In the genomic region with DNA sequence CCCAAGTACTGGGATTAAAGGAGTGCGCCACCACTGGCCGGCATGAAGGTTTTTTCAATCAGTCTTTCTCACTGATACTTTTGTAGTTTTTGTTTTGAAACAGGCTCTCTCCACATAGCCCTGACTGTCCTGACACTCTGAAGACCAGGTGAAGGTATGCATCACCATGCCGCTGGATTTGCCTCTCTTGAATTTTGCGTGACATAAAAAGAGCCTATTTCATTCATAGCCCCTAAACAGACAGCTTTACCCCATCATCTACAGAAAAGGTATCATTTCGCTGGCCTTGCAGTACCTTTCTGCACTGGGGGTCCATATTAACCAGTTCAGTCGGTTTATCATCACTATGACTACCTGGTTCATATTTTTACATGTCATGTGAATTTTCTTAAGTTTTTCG, we compare ENCODE assay signal across 9 mouse cellular contexts. TPM values are rescaled to one million over a fixed set of nuclear protein-coding genes. Genes with fewer than 3 reads are reported as not detected.
DNase-seq lines count a peak whose midpoint lies in the region; ATAC-seq and TF ChIP-seq lines count a peak whose summit lies in the region.
"Had no signal": no experiment of that assay in that cellular context is flagged by ENCODE, and none has a peak within 500 bp of the region (broad histone marks: within the 10 kb centered on the region; RNA-seq: fewer than 3 reads in every experiment).

No protein-coding gene starts in this region.

- no peak for TF ChIP-seq POLR2A in MEL (IDR thresholded peaks at IDR 0.05; ENCODE audit: control insufficient read depth in 1 of 2, insufficient read depth in 1 of 2, low read depth in 1 of 2, low read length in 2 of 2, poor library complexity in 1 of 2)

- no peak for TF ChIP-seq RAD21 in MEL (IDR thresholded peaks at IDR 0.05; ENCODE audit: low read depth, low read length)

- H3K36me3 ChIP-seq in heart, embryonic 12.5 days = peaks cover 14% of the 10 kb centered on the region
- H3K36me3 ChIP-seq in MEL (ENCODE audit: control insufficient read depth in 1 of 2, insufficient read depth in 2 of 2, low read length in 2 of 2) = peaks cover 15 to 17% of the 10 kb centered on the region in 2 experiments
- peaks cover 11% of the 10 kb centered on the region for H3K36me3 ChIP-seq in forebrain, embryonic 12.5 days (replicated peaks)
- H3K36me3 ChIP-seq in limb, embryonic 10.5 days = peaks cover 24% of the 10 kb centered on the region
- peaks cover 3% of the 10 kb centered on the region for H3K36me3 ChIP-seq in midbrain, embryonic 11.5 days (ENCODE audit: control insufficient read depth, insufficient read depth, low read length)

- no peaks in the 10 kb centered on the region for H3K9me3 ChIP-seq in heart, embryonic 12.5 days (replicated peaks)
- H3K9me3 ChIP-seq in MEL (replicated peaks; ENCODE audit: insufficient read depth, low read length) = no peaks in the 10 kb centered on the region
- H3K9me3 ChIP-seq in forebrain, embryonic 12.5 days = no peaks in the 10 kb centered on the region
- H3K9me3 ChIP-seq in limb, embryonic 10.5 days (replicated peaks) = no peaks in the 10 kb centered on the region
- H3K9me3 ChIP-seq in midbrain, embryonic 11.5 days (ENCODE audit: control insufficient read depth, low read length) = no peaks in the 10 kb centered on the region

- peak in 2 of 3 experiments; percentile 23 to 29; a peak in 3 of 6 replicates for TF ChIP-seq CTCF in MEL (IDR thresholded peaks at IDR 0.05 in 2 of 3, conservative IDR thresholded peaks at IDR 0.05 in 1 of 3; ENCODE audit: control insufficient read depth in 1 of 3, insufficient read depth in 1 of 3, low read depth in 2 of 3, low read length in 3 of 3, poor library complexity in 1 of 3, severe bottlenecking in 1 of 3)

- H3K79me2 ChIP-seq in MEL (ENCODE audit: control insufficient read depth, insufficient read depth, low read length, poor library complexity) = peaks cover 28% of the 10 kb centered on the region

- ATAC-seq in heart, embryonic 12.5 days (ENCODE audit: insufficient number of reproducible peaks, low FRiP score) = no peak; the same call in 1 of the 2 replicates
- peak; percentile 41 for ATAC-seq in forebrain, embryonic 12.5 days (ENCODE audit: low FRiP score)
- peak; percentile 60 for ATAC-seq in midbrain, embryonic 11.5 days (ENCODE audit: low FRiP score)
- no peak for ATAC-seq in monocyte, adult 5-6 weeks (replicated peaks; ENCODE audit: insufficient number of reproducible peaks, low FRiP score, low TSS enrichment, poor library complexity, severe bottlenecking)

- H3K4me1 ChIP-seq in heart, embryonic 12.5 days (replicated peaks) = peaks cover 11% of the 10 kb centered on the region
- peaks cover 6 to 8% of the 10 kb centered on the region in 2 experiments; a peak in 3 of 4 replicates for H3K4me1 ChIP-seq in MEL (ENCODE audit: control insufficient read depth in 1 of 2, insufficient read depth in 2 of 2, low read length in 2 of 2)
- peaks cover 17% of the 10 kb centered on the region for H3K4me1 ChIP-seq in forebrain, embryonic 12.5 days
- H3K4me1 ChIP-seq in limb, embryonic 10.5 days = peaks cover 15% of the 10 kb centered on the region
- H3K4me1 ChIP-seq in midbrain, embryonic 11.5 days (ENCODE audit: control insufficient read depth, insufficient read depth, low read length) = peaks cover 15% of the 10 kb centered on the region

- H3K4me2 ChIP-seq in heart, embryonic 12.5 days = peak overlapping the region; percentile 77
- H3K4me2 ChIP-seq in forebrain, embryonic 12.5 days = peak overlapping the region; percentile 50
- H3K4me2 ChIP-seq in midbrain, embryonic 11.5 days = peak overlapping the region; percentile 54

- TF ChIP-seq EP300 in MEL (IDR thresholded peaks at IDR 0.05; ENCODE audit: low read depth in 1 of 2, low read length in 2 of 2) = no peak

- peak overlapping the region; percentile 60; the same call in 1 of the 2 replicates for H3K9ac ChIP-seq in heart, embryonic 12.5 days
- peak overlapping the region; percentile 61 for H3K9ac ChIP-seq in MEL (ENCODE audit: control insufficient read depth, low read depth, low read length, poor library complexity, severe bottlenecking)
- peak overlapping the region; percentile 42 for H3K9ac ChIP-seq in forebrain, embryonic 12.5 days
- H3K9ac ChIP-seq in midbrain, embryonic 11.5 days (ENCODE audit: low read length) = peak overlapping the region; percentile 86

- peak overlapping the region; percentile 70 for H3K4me3 ChIP-seq in heart, embryonic 12.5 days
- H3K4me3 ChIP-seq in MEL (ENCODE audit: control insufficient read depth in 1 of 2, insufficient read depth in 1 of 2, low read depth in 2 of 2, low read length in 2 of 2) = peak overlapping the region; percentile 49 to 78
- peak overlapping the region; percentile 83 for H3K4me3 ChIP-seq in forebrain, embryonic 12.5 days (replicated peaks)
- H3K4me3 ChIP-seq in limb, embryonic 10.5 days = peak overlapping the region; percentile 91
- H3K4me3 ChIP-seq in midbrain, embryonic 11.5 days (ENCODE audit: low read depth, low read length) = peak overlapping the region; percentile 79

- peak overlapping the region; percentile 28; the same call in 1 of the 2 replicates for H3K27ac ChIP-seq in heart, embryonic 12.5 days (ENCODE audit: poor library complexity, severe bottlenecking)
- peak overlapping the region; percentile 26; the same call in 1 of the 2 replicates for H3K27ac ChIP-seq in MEL (ENCODE audit: control insufficient read depth, low read depth, low read length)
- no peak overlapping the region; the same call in 1 of the 2 replicates for H3K27ac ChIP-seq in forebrain, embryonic 12.5 days
- H3K27ac ChIP-seq in limb, embryonic 10.5 days = peak overlapping the region; percentile 95
- no peak overlapping the region for H3K27ac ChIP-seq in midbrain, embryonic 11.5 days (ENCODE audit: low read depth, low read length)

- 9% methylated on average over 7 of the region's 7 CpGs for whole genome bisulfite sequencing in heart, embryonic 12.5 days
- WGBS in forebrain, embryonic 12.5 days = 9% methylated on average over 7 of the region's 7 CpGs
- WGBS in limb, embryonic 10.5 days = 11% methylated on average over 7 of the region's 7 CpGs
- 11% methylated on average over 7 of the region's 7 CpGs for WGBS in midbrain, embryonic 11.5 days

- no peak for DNase-seq in heart, postnatal 4 days
- DNase-seq in MEL (ENCODE audit: low read depth, low spot score) = peak; percentile 46
- no peak for DNase-seq in limb, embryonic 10.5 days (ENCODE audit: low spot score)
- DNase-seq in midbrain, embryonic 11.5 days (ENCODE audit: low spot score, missing footprints) = no peak
- no peak for DNase-seq in gastrocnemius, postnatal 10 days

- no peaks in the 10 kb centered on the region for H3K27me3 ChIP-seq in heart, embryonic 12.5 days (replicated peaks)
- peaks cover 2 to 3% of the 10 kb centered on the region in 2 experiments; a peak in 2 of 4 replicates for H3K27me3 ChIP-seq in MEL (ENCODE audit: control insufficient read depth in 1 of 2, insufficient read depth in 2 of 2, low read length in 2 of 2)
- H3K27me3 ChIP-seq in forebrain, embryonic 12.5 days = no peaks in the 10 kb centered on the region
- no peaks in the 10 kb centered on the region for H3K27me3 ChIP-seq in limb, embryonic 10.5 days (ENCODE audit: low read depth, poor library complexity, severe bottlenecking)
- H3K27me3 ChIP-seq in midbrain, embryonic 11.5 days (ENCODE audit: control insufficient read depth, insufficient read depth, low read length) = no peaks in the 10 kb centered on the region

RNA-seq across cellular contexts. Expression of a gene that starts 0.4 kb away (rescaled TPM):
- 18.6 and 19.4 TPM in 2 replicates for polyA plus RNA-seq in heart, embryonic 12.5 days (2016; fragmentation: Nextera tagmentation; extraction: Ambion mirVana)
- 10 to 100 TPM; 77.1 to 91.9 TPM for total RNA-seq in heart, postnatal 4 days (2021)
- total RNA-seq in MEL (2012; rRNA removed) = 201 and 226 TPM in 2 replicates
- polyA plus RNA-seq in MEL (2012; ENCODE audit: insufficient read depth in 1 of 2, insufficient read length in 2 of 2, low read depth in 1 of 2, low replicate concordance in 2 of 2, missing spikeins in 1 of 2) = 10 to 100 TPM in 1 of 2 experiments, not detected in 1; 13.7 TPM
- 24.7 and 28.8 TPM in 2 replicates for polyA plus RNA-seq in forebrain, embryonic 12.5 days (2016; fragmentation: Nextera tagmentation; extraction: Ambion mirVana)
- 25.2 and 34.5 TPM in 2 replicates for polyA plus RNA-seq in limb, embryonic 10.5 days (2016; fragmentation: Nextera tagmentation; extraction: Ambion mirVana)
- 23.6 and 27.9 TPM in 2 replicates for polyA plus RNA-seq in midbrain, embryonic 11.5 days (2014; fragmentation: Nextera tagmentation; extraction: Ambion mirVana)
- total RNA-seq in gastrocnemius, postnatal 10 days (2021) = 10 to 100 TPM; 54.2 to 56.0 TPM
- 24.4 to 33.4 TPM (median 31.7 TPM) in 3 replicates for total RNA-seq in monocyte, adult 5-6 weeks (2017)

RNA-seq across cellular contexts. Expression of a gene that starts 28.4 kb away (rescaled TPM):
- 31.7 and 33.9 TPM in 2 replicates for polyA plus RNA-seq in heart, embryonic 12.5 days (2016; fragmentation: Nextera tagmentation; extraction: Ambion mirVana)
- total RNA-seq in heart, postnatal 4 days (2021) = 10 to 100 TPM in 1 of 2 experiments, 1 to 10 TPM in 1; 9.0 to 10.9 TPM
- total RNA-seq in MEL (2012; rRNA removed) = 20.1 and 20.2 TPM in 2 replicates
- polyA plus RNA-seq in MEL (2012; ENCODE audit: insufficient read depth in 1 of 2, insufficient read length in 2 of 2, low read depth in 1 of 2, low replicate concordance in 2 of 2, missing spikeins in 1 of 2) = 10 to 100 TPM in 1 of 2 experiments, not detected in 1; 29.7 TPM
- 50.2 and 52.4 TPM in 2 replicates for polyA plus RNA-seq in forebrain, embryonic 12.5 days (2016; fragmentation: Nextera tagmentation; extraction: Ambion mirVana)
- polyA plus RNA-seq in limb, embryonic 10.5 days (2016; fragmentation: Nextera tagmentation; extraction: Ambion mirVana) = 65.9 and 66.4 TPM in 2 replicates
- polyA plus RNA-seq in midbrain, embryonic 11.5 days (2014; fragmentation: Nextera tagmentation; extraction: Ambion mirVana) = 43.0 and 47.1 TPM in 2 replicates
- 1 to 10 TPM; 2.3 to 3.0 TPM for total RNA-seq in gastrocnemius, postnatal 10 days (2021)
- total RNA-seq in monocyte, adult 5-6 weeks (2017) = 0.53 to 4.5 TPM (median 0.97 TPM) in 3 replicates

RNA-seq across cellular contexts. Expression of a gene that starts 28.5 kb away (rescaled TPM):
- polyA plus RNA-seq in heart, embryonic 12.5 days (2016; fragmentation: Nextera tagmentation; extraction: Ambion mirVana) = 124 and 129 TPM in 2 replicates
- 10 to 100 TPM; 67.3 to 84.0 TPM for total RNA-seq in heart, postnatal 4 days (2021)
- 126 and 132 TPM in 2 replicates for total RNA-seq in MEL (2012; rRNA removed)
- 100 to 1,000 TPM in 1 of 2 experiments, not detected in 1; 184 TPM for polyA plus RNA-seq in MEL (2012; ENCODE audit: insufficient read depth in 1 of 2, insufficient read length in 2 of 2, low read depth in 1 of 2, low replicate concordance in 2 of 2, missing spikeins in 1 of 2)
- 129 and 141 TPM in 2 replicates for polyA plus RNA-seq in forebrain, embryonic 12.5 days (2016; fragmentation: Nextera tagmentation; extraction: Ambion mirVana)
- 143 and 157 TPM in 2 replicates for polyA plus RNA-seq in limb, embryonic 10.5 days (2016; fragmentation: Nextera tagmentation; extraction: Ambion mirVana)
- polyA plus RNA-seq in midbrain, embryonic 11.5 days (2014; fragmentation: Nextera tagmentation; extraction: Ambion mirVana) = 129 and 136 TPM in 2 replicates
- total RNA-seq in gastrocnemius, postnatal 10 days (2021) = 10 to 100 TPM; 65.1 to 77.2 TPM
- 28.3 to 83.7 TPM (median 43.6 TPM) in 3 replicates for total RNA-seq in monocyte, adult 5-6 weeks (2017)

RNA-seq across cellular contexts. Expression of a gene that starts 39.4 kb away (rescaled TPM):
- polyA plus RNA-seq in heart, embryonic 12.5 days (2016; fragmentation: Nextera tagmentation; extraction: Ambion mirVana) = 33.3 and 36.0 TPM in 2 replicates
- 10 to 100 TPM; 53.8 to 56.0 TPM for total RNA-seq in heart, postnatal 4 days (2021)
- total RNA-seq in MEL (2012; rRNA removed) = 0.98 and 1.1 TPM in 2 replicates
- polyA plus RNA-seq in MEL (2012; ENCODE audit: insufficient read depth in 1 of 2, insufficient read length in 2 of 2, low read depth in 1 of 2, low replicate concordance in 2 of 2, missing spikeins in 1 of 2) = 1 to 10 TPM in 1 of 2 experiments, not detected in 1; 2.6 TPM
- polyA plus RNA-seq in forebrain, embryonic 12.5 days (2016; fragmentation: Nextera tagmentation; extraction: Ambion mirVana) = 14.5 and 15.0 TPM in 2 replicates
- polyA plus RNA-seq in limb, embryonic 10.5 days (2016; fragmentation: Nextera tagmentation; extraction: Ambion mirVana) = 16.3 and 21.0 TPM in 2 replicates
- polyA plus RNA-seq in midbrain, embryonic 11.5 days (2014; fragmentation: Nextera tagmentation; extraction: Ambion mirVana) = 10.7 and 11.2 TPM in 2 replicates
- total RNA-seq in gastrocnemius, postnatal 10 days (2021) = 10 to 100 TPM; 21.7 to 26.7 TPM
- total RNA-seq in monocyte, adult 5-6 weeks (2017) = 68.5 to 76.5 TPM (median 75.4 TPM) in 3 replicates

RNA-seq across cellular contexts. Expression of a gene that starts 51.6 kb away (rescaled TPM):
- not detected in 2 replicates for polyA plus RNA-seq in heart, embryonic 12.5 days (2016; fragmentation: Nextera tagmentation; extraction: Ambion mirVana)
- under 1 TPM; 0.36 to 0.50 TPM for total RNA-seq in heart, postnatal 4 days (2021)
- not detected in 2 replicates for total RNA-seq in MEL (2012; rRNA removed)
- polyA plus RNA-seq in MEL (2012; ENCODE audit: insufficient read depth in 1 of 2, insufficient read length in 2 of 2, low read depth in 1 of 2, low replicate concordance in 2 of 2, missing spikeins in 1 of 2) = not detected
- not detected in 2 replicates for polyA plus RNA-seq in forebrain, embryonic 12.5 days (2016; fragmentation: Nextera tagmentation; extraction: Ambion mirVana)
- polyA plus RNA-seq in limb, embryonic 10.5 days (2016; fragmentation: Nextera tagmentation; extraction: Ambion mirVana) = not detected in 2 replicates
- not detected in 2 replicates for polyA plus RNA-seq in midbrain, embryonic 11.5 days (2014; fragmentation: Nextera tagmentation; extraction: Ambion mirVana)
- total RNA-seq in gastrocnemius, postnatal 10 days (2021) = not detected
- 0.58 TPM in 1 of 3 replicates, not detected in the others for total RNA-seq in monocyte, adult 5-6 weeks (2017)
- total RNA-seq: layer of hippocampus, postnatal 10 days had no signal

Comparison
In these comparisons a context has a peak if more than half of its experiments do, and no peak if none do; other contexts are left out.
1. ATAC-seq: peak in forebrain, embryonic 12.5 days (single experiment) and midbrain, embryonic 11.5 days (single experiment); none in heart, embryonic 12.5 days (single experiment) and monocyte, adult 5-6 weeks (single experiment).
2. H3K27ac ChIP-seq: peak in heart, embryonic 12.5 days (single experiment), MEL (single experiment) and limb, embryonic 10.5 days (single experiment); none in forebrain, embryonic 12.5 days (single experiment) and midbrain, embryonic 11.5 days (single experiment).
3. Peak in every context shown above with its lines, with median percentiles within 50 percentile points of each other: H3K4me2 ChIP-seq, H3K4me3 ChIP-seq and H3K9ac ChIP-seq.